Mouse (Mus musculus) adrenal gland, postnatal 10 days (tissue): ENCODE data around the gene Pde4d. TPM values are rescaled to one million over a fixed set of nuclear protein-coding genes. Genes with fewer than 3 reads are reported as not detected.

Source experiments
- DNase-seq: peaks from one replicate; pipeline ENCODE4 v3.0.0; 2021; ENCODE audit warnings: mixed read lengths
- total RNA-seq, 2 experiments: library from RNA; stranded (reverse); gene quantifications; 2 replicates each; pipeline ENCODE4 v1.2.3; 2021

Gene Pde4d
- total RNA-seq, 2 experiments from 2014 or later: 70.3 to 101 TPM

GRCm38 (mm10) chr13:108598673-108599072, 148.9 kb downstream of the Pde4d start:
- DNase-seq: no peak

GRCm38 (mm10) chr13:108599186-108599900, 149.6 kb downstream of the Pde4d start:
- DNase-seq: no peak

DNA sequence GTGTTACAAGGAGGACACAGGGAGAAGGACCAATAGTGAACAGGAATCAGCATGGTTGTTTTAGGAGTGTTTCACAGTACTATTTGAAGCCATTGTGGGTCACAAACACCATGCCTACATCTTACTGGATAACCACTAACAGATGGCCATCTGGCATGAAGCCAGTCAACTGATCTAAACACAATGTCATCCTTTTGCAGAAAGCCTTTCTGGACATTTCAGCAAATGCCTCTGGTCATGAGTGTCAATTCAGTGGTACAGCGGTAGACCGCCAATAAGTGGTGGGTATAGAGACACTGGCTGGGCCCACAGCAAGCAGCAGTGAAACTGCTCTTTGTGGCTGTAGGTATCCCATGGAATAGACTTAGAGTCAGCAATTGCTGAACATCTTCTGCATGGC, 151.3 kb downstream of the Pde4d start:
- DNase-seq: no peak

DNA sequence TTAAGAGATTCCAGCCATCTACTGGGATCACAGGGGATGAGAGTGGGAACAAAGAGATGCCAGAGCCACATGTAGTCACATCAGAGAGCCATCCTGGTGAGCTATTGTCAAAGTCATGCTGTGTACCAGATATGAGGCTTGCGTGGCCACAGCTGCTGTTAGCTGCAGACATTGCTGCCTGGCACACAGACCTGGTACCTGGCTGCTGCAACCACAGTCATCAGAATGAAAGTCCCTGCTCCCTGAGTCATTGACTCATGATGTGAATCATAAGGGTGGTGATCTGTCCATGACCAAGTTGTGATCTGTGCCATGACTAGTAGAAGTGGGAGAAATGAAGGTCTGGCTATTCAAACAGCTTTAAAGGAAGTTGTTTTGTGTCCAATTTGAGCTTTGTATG, 153.8 kb downstream of the Pde4d start:
- no peak for DNase-seq

GRCm38 (mm10) chr13:108604213-108604612, 154.5 kb downstream of the Pde4d start:
- DNase-seq: no peak

- DNase-seq: no peak
These were observed 168.5 kb downstream of the Pde4d start for GRCm38 (mm10) chr13:108618207-108618606.

- no peak for DNase-seq
These were observed 172.9 kb downstream of the Pde4d start for GRCm38 (mm10) chr13:108622681-108623080.

DNA sequence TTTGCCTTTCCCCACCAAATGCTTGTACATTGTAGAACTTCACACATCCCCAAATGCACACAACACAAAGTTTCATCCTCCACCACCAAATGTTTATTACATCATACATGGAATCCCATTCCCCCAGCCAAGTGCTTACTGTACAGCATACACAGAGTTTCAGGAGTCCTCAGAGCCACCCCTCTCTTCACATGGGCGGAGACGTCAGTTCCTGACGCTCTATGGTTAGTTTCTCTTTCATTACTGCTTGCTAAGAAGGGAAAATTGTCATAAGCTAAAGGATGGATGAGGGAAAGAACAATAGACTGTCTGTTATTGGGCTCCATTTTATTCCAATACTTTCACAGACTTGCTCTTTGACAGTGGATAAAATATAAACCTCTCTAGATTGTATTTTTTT, 174.2 kb downstream of the Pde4d start:
- no peak for DNase-seq

DNA sequence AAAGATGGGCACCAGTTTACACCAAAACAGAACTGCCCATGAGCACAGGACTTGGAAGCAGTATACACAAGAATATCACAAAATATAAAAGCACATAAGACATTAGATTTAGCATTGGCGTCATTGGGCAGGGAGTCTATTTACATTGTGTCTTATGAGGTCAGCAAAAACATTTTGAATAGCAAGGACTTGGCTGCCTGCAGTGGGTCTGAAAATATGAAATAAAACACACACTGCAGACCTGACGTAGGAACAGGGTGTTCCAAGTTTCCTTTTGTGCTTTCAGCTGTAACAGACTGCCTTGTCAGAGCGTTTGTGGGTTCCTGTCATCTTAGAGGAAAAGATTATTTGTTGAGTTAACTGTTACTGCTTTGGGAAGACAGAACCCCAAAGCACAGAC, 176.4 kb downstream of the Pde4d start:
- no peak for DNase-seq

- DNase-seq: no peak
These were observed 178.8 kb downstream of the Pde4d start for GRCm38 (mm10) chr13:108628501-108628900.

- no peak for DNase-seq
These were observed 180.8 kb downstream of the Pde4d start for GRCm38 (mm10) chr13:108630576-108630975.

- DNase-seq: no peak
These were observed 181.5 kb downstream of the Pde4d start for GRCm38 (mm10) chr13:108631222-108631621.

DNA sequence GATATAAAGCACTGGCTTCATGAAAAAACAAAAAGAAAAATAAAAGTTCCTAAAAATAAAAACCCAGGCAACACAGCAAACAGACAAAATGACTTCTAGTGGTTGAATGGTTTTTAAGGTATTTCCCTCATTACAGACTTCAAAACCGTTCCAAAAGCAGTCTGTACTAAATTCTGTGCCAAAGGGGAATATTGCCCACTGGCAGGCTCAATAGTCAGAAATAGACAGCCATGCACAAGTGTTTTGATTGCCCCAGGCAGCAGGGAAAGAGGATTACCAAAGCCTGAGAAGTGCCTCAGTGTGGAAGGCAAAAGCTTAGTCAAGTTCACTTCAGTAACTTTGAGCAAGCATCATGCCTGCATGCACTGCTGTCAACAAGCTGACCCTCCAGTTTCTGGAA, 186.8 kb downstream of the Pde4d start:
- DNase-seq: no peak

DNA sequence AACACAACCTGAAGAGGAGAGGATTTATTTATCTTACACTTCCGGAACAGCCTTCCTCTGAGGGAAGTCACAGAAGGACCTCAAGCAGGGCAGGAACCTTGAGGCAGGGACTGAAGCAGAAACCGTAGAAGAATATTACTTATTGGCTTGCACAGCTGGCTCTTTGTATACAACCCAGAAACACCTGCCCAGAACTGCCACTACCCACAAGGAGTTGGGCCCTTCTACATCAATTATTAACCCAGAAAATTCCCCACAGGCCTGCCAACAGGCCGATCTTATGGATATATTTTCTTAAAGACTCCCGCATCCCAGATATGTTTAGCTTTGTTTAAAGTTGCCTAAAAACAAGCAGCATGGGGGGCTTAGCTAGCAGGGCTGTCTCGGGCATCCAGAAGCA, 192.5 kb downstream of the Pde4d start:
- DNase-seq: no peak

DNA sequence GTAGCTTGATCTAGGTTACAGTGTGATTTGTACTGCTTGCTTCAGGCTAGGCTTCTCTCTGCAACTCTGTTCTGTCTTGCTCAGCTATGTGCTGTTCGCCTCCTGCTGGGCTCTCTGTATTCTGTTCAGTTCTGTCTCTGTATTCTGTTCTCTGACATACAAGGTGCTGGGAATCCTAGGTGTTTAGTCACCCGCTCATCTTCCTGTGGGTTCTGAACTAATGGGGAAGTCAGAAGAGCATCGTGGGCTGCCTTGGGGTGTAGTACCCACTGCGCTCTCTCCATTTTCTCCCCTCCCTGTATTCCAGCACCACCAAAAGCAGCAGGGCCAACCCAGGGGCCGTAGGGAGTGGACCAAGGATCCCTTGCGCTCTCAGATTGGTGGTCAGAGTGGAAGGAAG, 197.1 kb downstream of the Pde4d start:
- DNase-seq: no peak

DNA sequence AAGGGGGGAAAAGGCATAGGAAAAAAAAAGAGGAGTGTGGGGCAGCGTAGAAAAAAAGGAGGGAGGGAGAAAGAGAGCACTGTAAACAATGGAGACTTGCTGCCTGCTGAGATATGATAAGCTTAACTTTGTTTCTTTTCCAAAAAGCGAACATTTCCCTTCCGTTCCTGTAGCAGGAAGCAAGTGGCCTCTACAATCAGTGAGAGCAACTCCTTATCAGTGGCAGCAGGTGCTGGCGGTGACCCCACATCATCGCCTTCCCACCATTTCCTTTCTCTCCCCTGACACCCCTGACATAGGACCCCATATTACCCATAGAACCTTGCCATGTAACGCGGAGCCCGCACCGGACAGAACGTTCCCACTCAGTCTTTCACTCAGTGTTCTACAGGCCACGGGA, 197.5 kb downstream of the Pde4d start:
- DNase-seq: no peak

- no peak for DNase-seq
These were observed 204.4 kb downstream of the Pde4d start for GRCm38 (mm10) chr13:108654026-108654723.

GRCm38 (mm10) chr13:108666579-108666978, 216.8 kb downstream of the Pde4d start:
- no peak for DNase-seq

- DNase-seq: no peak
These were observed 217.3 kb downstream of the Pde4d start for GRCm38 (mm10) chr13:108667077-108667476.

DNA sequence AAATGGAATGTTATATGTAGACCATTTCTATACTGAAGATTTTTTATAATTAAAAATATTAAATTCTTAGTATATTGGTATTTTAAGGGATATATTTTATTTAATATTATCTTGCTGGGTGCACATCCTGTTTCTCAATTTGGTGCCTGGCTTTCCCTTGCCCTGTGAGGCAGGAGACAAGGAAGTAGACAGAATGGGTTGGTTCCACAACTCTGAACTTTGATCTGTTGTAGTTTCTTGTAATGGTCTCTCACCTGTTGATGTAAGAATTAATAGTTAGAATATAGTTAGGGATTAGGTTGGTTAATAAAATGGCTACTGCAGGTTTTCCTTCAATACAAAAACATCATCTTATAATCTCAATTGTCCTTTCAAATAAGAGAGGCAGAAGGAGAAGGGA, 227.3 kb downstream of the Pde4d start:
- DNase-seq: no peak

DNA sequence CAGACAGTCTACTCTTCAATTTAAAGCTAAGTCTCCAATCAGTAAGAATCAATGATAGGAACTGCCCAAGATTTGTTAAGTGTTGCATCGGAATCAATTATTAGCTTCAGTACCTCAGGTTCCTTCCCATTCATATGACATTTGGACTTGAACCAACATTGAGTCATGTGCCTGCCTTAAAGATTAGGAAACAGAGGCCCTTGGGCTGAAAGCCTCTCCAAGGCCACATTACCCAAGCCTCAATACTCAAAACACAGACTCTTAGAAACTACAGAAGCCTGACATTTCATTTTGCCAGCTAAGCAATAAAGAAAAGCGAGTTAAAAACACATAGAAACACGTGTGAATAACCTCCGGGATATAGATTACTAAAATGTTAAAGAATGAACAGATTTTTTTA, 233.3 kb downstream of the Pde4d start:
- no peak for DNase-seq

DNA sequence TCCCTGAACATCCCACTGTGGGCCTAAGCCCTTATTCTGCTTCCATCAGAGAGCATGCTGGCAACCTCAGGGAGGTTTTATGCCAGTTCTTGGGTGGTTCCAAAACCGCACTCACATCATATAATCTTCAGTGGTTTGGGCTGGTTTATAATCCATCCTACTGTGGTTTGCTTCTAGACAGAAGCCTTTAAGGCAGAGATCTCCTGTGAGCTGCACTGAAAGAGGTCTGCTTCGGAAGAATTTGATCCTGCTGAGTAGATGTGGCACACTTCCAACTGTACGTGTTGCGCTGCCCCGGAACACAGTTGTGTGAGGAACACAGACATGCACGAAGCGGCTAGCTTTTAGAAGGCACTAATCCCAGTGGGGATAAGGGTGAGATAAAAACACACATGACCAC, 236.1 kb downstream of the Pde4d start:
- DNase-seq: no peak

- no peak for DNase-seq
These were observed 236.5 kb downstream of the Pde4d start for GRCm38 (mm10) chr13:108686262-108686661.

DNA sequence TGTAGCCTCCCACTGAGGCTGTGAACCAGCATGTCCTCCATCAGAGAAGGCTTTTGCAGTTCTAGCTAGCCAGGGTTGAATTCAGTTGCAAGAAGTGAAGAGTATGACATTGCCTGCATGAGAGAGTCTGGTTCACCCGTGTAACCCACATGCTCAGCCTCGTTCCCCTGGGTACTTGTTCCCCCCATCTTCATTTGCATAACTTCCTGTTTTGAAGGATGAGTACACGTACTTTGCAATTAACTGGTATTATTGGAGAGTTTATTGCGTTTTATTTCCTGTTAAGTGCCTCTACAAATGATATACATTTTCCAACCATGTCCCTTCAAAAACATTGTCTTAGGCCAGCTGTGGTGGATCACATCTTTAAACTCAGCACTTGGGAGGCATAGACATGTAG, 237.1 kb downstream of the Pde4d start:
- DNase-seq: no peak
